Mouse (Mus musculus) small intestine, adult 2 months (tissue): ENCODE results near the gene Tom1l2. TPM values are rescaled to one million over a fixed set of nuclear protein-coding genes. Genes with fewer than 3 reads are reported as not detected.
A peak's percentile ranks its signal among the peaks of the same experiment; 100 is the strongest.

Experiments used
- H3K27ac ChIP-seq: fragments of 200-500 bp; 2 replicates; pipeline ENCODE4 v1.5.1; 2012; ENCODE audit warnings: low read depth, low read length, control low read depth, inconsistent platforms; ENCODE audit not compliant: insufficient read depth
- H3K27me3 ChIP-seq: fragments of 200-500 bp; 2 replicates; pipeline ENCODE4 v1.6.1; 2012; ENCODE audit warnings: mild to moderate bottlenecking, moderate library complexity, low read length, inconsistent platforms; ENCODE audit not compliant: control insufficient read depth, insufficient read depth
- H3K36me3 ChIP-seq: fragments of 200-500 bp; 2 replicates; pipeline ENCODE4 v1.6.1; 2012; ENCODE audit warnings: mild to moderate bottlenecking, low read length, control low read depth, inconsistent platforms; ENCODE audit not compliant: control insufficient read depth, insufficient read depth
- H3K4me1 ChIP-seq: fragments of 200-500 bp; 2 replicates; pipeline ENCODE4 v1.6.1; 2012; ENCODE audit warnings: low read length, inconsistent platforms, mixed read lengths; ENCODE audit not compliant: control insufficient read depth, insufficient read depth, insufficient read length
- H3K4me3 ChIP-seq: fragments of 200-500 bp; 2 replicates; pipeline ENCODE4 v1.5.1; 2012; ENCODE audit warnings: low read depth, mild to moderate bottlenecking, control low read depth, inconsistent platforms, low read length, moderate library complexity
- CTCF ChIP-seq: fragments of 200-500 bp; IDR thresholded peaks from 2 replicates; pipeline ENCODE4 v1.5.1; 2012; ENCODE audit warnings: low read depth, mild to moderate bottlenecking, control low read depth, inconsistent platforms, low read length, moderate library complexity, mixed read lengths; ENCODE audit not compliant: insufficient replicate concordance, insufficient read length; ENCODE audit errors: extremely low read depth
- POLR2A ChIP-seq: fragments of 200-500 bp; IDR thresholded peaks from 2 replicates; pipeline ENCODE4 v1.6.1; 2012; ENCODE audit warnings: low read depth, mild to moderate bottlenecking, control low read depth, inconsistent platforms, low read length, moderate library complexity
- WGBS: fragments of 180-500 bp; shearing (Covaris S2); methylation state at CpG from one replicate; pipeline ENCODE4 v1.1.7; 2018; 5-methylcytosine and 5-hydroxymethylcytosine counted together
- polyA plus RNA-seq: library from polyadenylated mRNA; depleted of rRNA; stranded (reverse); fragments of >200 nt; gene quantifications from 2 replicates; pipeline ENCODE4 v1.2.3, GENCODE M21; 2012

Tom1l2 gene
- polyA plus RNA-seq, 1 experiment = 152 TPM

DNA sequence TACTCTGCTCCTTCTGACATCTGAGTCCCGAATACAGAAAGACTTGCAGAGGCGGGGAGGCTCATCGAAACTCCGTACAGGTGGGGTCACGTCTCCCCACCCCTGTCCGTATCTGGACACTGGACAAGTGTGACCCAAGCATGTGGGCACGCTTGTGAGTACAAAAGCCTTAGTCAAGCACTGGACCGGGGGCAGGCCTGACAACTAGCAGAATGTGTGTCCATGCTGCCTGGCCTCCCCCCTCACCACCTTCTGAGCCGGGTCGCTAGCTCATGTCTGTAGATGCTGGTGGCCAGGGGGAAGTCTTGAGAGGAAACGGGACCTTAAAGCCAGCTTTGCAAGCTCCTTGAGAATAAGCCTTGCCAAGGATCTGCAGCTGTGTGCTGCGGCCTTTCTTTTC is 140.9 kb downstream of the Tom1l2 start:
- Histone ChIP-seq H3K4me3 (no peak overlapping the region), H3K27ac (no peak overlapping the region), H3K27me3 (no peaks in the 10 kb centered on the region), H3K36me3 (peaks cover 4% of the 10 kb centered on the region), H3K4me1 (peaks cover 39% of the 10 kb centered on the region)
- 74% methylated on average over 12 of the region's 12 CpGs for WGBS
- TF ChIP-seq POLR2A = no peak
- TF ChIP-seq CTCF = no peak

DNA sequence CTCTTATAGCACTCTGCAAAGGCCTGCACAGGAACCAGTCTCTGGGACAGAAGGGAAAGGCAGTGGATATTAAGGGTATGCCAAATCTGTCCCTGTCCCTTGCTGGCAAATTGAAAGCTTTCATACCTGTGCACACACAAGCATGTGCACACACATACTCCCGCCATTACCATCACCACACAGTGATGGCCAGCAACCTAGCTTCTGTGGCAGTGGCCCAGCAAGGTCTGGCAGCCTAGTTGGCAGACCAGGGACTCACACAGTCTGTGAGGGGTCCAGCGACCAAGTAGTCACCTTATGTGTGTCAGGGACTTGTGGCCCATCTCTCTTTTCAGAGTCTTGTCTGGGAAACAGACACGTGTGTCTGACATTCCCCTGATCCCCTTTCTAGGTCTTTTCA is 141.6 kb downstream of the Tom1l2 start:
- WGBS = 74% methylated on average over 3 of the region's 3 CpGs
- H3K36me3 ChIP-seq = peaks cover 7% of the 10 kb centered on the region
- H3K4me3 ChIP-seq = no peak overlapping the region
- no peak overlapping the region for H3K27ac ChIP-seq
- peaks cover 34% of the 10 kb centered on the region for H3K4me1 ChIP-seq
- no peaks in the 10 kb centered on the region for H3K27me3 ChIP-seq
- TF ChIP-seq CTCF = no peak
- no peak for TF ChIP-seq POLR2A

DNA sequence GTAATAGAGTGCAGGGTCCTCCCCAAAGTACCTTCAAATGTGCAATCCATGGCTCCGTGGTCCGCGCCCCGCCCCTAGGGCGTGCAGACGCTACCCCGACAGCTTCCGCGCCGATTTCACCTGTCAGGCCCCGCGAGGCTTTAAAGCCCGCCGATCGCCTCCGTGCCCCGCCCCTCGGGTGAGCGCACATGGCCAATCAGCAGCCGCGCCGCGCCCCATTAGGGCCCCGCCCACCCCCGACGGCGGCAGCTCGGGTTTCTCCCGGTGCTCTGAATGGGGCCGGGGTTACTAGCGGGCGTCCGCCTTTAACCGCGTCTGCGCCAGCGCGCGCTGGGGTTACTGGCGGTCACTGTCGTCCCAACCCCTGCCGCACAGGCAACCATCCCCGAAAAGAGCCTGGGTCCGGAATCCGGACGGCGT is 142.4 kb downstream of the Tom1l2 start:
- peaks cover 13% of the 10 kb centered on the region for H3K36me3 ChIP-seq
- TF ChIP-seq POLR2A (no peak; the same call in 1 of the 2 replicates), CTCF (no peak)
- no peaks in the 10 kb centered on the region for H3K27me3 ChIP-seq
- 1% methylated on average over 47 of the region's 47 CpGs for WGBS
- H3K4me1 ChIP-seq = peaks cover 26% of the 10 kb centered on the region
- peak overlapping the region; percentile 21; the same call in 1 of the 2 replicates for H3K27ac ChIP-seq
- peak overlapping the region; percentile 62 for H3K4me3 ChIP-seq

DNA sequence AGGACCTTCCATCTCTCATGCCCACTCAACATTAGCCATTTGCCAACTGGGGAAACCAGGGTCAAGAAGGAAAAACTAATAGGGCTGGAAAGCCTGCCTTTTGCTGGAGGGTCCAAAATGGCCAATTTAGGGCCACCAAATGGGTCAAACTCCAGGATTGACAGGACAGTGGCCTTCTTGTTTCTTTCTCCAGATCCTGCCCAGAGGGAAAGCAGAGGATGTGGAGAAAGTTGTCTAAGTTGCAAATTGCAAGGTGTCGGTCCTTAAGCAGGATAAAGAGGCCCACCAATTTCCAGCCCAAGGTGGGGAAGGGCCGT is 142.8 kb downstream of the Tom1l2 start:
- Histone ChIP-seq H3K36me3 (peaks cover 16% of the 10 kb centered on the region), H3K4me1 (peaks cover 25% of the 10 kb centered on the region), H3K27me3 (no peaks in the 10 kb centered on the region), H3K4me3 (peak overlapping the region; percentile 62), H3K27ac (peak overlapping the region; percentile 21; the same call in 1 of the 2 replicates)
- TF ChIP-seq POLR2A = no peak
- TF ChIP-seq CTCF = no peak
- WGBS = 3% methylated on average over 2 of the region's 2 CpGs

DNA sequence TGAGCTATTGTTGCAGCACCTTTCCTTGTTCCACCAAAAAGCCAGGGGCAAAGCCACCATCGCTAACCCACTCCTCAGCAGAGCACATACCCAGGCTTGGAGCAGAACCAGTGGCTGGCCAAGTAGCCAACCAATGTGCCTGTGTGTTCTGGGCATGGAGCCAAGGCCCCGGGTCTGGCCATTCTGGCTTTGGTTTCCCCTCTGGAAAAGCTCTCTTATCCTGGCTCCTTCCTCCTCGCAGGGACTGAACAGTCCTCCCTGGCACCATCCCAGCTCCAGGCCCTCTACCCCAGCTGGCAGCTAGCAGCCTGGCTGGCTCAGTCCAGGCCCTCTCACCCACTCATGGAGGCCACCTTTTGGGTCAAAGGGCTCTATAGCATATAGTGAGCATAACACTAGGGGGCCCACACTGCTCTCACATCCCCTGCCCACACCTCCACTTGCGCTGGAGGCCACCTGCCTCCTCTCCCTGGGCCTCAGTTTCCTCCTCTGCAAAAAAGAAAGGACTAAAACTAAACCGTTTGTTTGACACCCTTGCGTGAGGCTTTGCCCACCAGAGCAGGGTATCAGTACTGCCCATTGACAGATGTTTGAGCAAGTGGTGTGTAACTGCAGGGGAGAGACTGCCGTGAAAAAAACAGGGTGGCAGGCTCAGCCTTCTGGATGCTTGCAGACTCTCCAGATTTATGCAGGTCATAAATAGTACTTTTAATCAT is 143.3 kb downstream of the Tom1l2 start:
- Histone ChIP-seq H3K4me3 (peak overlapping the region; percentile 62), H3K4me1 (peaks cover 25% of the 10 kb centered on the region), H3K36me3 (peaks cover 21% of the 10 kb centered on the region), H3K27me3 (no peaks in the 10 kb centered on the region), H3K27ac (peak overlapping the region; percentile 37)
- TF ChIP-seq CTCF (no peak), POLR2A (no peak)
- 17% methylated on average over 7 of the region's 7 CpGs for WGBS

DNA sequence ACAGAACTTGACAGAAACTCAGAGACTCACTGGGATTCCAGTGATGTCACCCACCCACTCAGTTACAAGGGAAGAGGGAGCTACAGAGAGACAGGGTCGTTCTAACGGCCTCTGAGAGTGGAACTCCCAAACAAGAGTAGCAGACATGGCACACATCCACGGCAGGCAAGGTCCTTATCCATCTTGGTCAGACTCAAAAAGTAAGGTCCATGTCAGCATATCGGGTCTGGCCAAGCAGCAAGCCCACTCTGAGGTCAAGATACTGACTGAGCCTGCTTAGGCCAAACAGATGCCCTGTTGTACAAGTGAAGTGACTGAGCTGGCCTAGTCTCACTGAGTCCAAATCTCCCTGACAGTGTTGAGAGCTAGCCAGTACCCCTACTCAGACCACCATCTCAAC is 144.0 kb downstream of the Tom1l2 start:
- Histone ChIP-seq H3K27me3 (no peaks in the 10 kb centered on the region), H3K36me3 (peaks cover 28% of the 10 kb centered on the region), H3K27ac (0 out of 2 replicates have a peak overlapping the region, but pooled peaks have one; percentile 37), H3K4me3 (peak overlapping the region; percentile 62), H3K4me1 (peaks cover 25% of the 10 kb centered on the region)
- WGBS = 30% methylated on average over 4 of the region's 4 CpGs
- TF ChIP-seq POLR2A = no peak
- no peak for TF ChIP-seq CTCF

DNA sequence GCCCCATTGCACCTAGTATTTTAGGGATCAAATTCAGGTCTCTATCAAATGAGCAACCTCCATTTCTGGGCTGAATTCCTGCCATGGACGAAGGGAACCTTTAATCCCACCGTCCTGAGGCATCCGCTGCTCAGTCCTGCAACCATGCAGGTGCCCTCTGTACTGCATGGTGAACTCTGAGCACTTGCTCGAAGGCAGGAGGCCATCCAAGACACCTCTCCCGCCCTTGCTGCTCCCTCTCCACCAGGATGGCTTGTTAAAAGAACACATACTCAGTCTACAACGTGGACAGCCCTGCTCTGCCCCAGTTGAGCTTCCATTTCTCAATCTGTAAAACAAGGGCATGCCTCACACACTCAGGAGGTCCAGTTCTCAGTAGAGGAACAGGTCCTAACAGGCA is 144.5 kb downstream of the Tom1l2 start:
- TF ChIP-seq CTCF (no peak), POLR2A (no peak)
- Histone ChIP-seq H3K4me3 (no peak overlapping the region), H3K27ac (no peak overlapping the region), H3K4me1 (peaks cover 25% of the 10 kb centered on the region), H3K36me3 (peaks cover 33% of the 10 kb centered on the region), H3K27me3 (no peaks in the 10 kb centered on the region)
- WGBS = 41% methylated on average over 6 of the region's 6 CpGs

DNA sequence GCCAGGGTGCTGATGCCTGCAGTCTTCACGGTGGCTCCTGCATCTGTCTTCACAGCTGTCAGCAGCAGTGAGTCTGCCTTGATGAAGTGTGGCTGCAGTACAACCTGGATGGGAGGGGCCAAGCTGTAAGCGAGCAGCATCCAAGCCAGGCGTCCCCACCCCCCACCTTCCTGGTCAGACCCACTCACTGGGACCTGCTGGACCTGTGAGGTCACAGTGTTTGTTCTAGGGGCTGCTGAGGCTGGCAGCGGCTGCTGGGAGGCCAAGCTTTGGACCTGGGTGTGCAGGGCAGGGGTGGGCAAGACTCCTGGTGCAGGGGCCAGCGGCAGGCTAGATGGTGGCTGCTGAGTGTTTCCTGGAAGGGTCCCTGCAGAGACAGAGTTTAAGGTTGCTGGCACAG is 146.5 kb downstream of the Tom1l2 start:
- Histone ChIP-seq H3K27me3 (no peaks in the 10 kb centered on the region), H3K36me3 (peaks cover 53% of the 10 kb centered on the region), H3K27ac (no peak overlapping the region), H3K4me1 (peaks cover 20% of the 10 kb centered on the region), H3K4me3 (no peak overlapping the region)
- 66% methylated on average over 5 of the region's 5 CpGs for WGBS
- TF ChIP-seq CTCF = no peak
